ENCODE assay signal across 23 mouse cellular contexts in genomic region chr7:142904331-142904730, GRCm38 (mm10). TPM values are rescaled to one million over a fixed set of nuclear protein-coding genes. Genes with fewer than 3 reads are reported as not detected.
A peak's percentile ranks its signal among the peaks of the same experiment; 100 is the strongest.
DNase-seq lines count a peak whose midpoint lies in the region; ATAC-seq lines count a peak whose summit lies in the region.
"Had no signal": no experiment of that assay in that cellular context is flagged by ENCODE, and none has a peak within 500 bp of the region (broad histone marks: within the 10 kb centered on the region; RNA-seq: fewer than 3 reads in every experiment).

No protein-coding gene starts in this region.

- no peak for ATAC-seq in forebrain, embryonic 16.5 days
- no peak for ATAC-seq in midbrain, embryonic 15.5 days (replicated peaks)
- no peak for ATAC-seq in midbrain, embryonic 11.5 days (ENCODE audit: low FRiP score)
- no peak for ATAC-seq in forebrain, embryonic 15.5 days (replicated peaks)
- ATAC-seq: liver, postnatal 0 days; Patski had no signal

- H3K36me3 ChIP-seq in forebrain, embryonic 10.5 days (replicated peaks) = no peaks in the 10 kb centered on the region
- H3K36me3 ChIP-seq in forebrain, embryonic 16.5 days (ENCODE audit: control insufficient read depth, insufficient read depth) = no peaks in the 10 kb centered on the region
- H3K36me3 ChIP-seq in midbrain, embryonic 15.5 days (replicated peaks) = no peaks in the 10 kb centered on the region
- no peaks in the 10 kb centered on the region for H3K36me3 ChIP-seq in midbrain, embryonic 11.5 days (ENCODE audit: control insufficient read depth, insufficient read depth, low read length)
- no peaks in the 10 kb centered on the region for H3K36me3 ChIP-seq in forebrain, embryonic 15.5 days
- H3K36me3 ChIP-seq: limb, embryonic 10.5 days had no signal

- H3K4me1 ChIP-seq in forebrain, embryonic 10.5 days = peaks cover 44% of the 10 kb centered on the region
- H3K4me1 ChIP-seq in forebrain, embryonic 16.5 days (replicated peaks; ENCODE audit: control insufficient read depth, insufficient read depth, low read length) = peaks cover 47% of the 10 kb centered on the region
- peaks cover 29% of the 10 kb centered on the region for H3K4me1 ChIP-seq in midbrain, embryonic 15.5 days
- H3K4me1 ChIP-seq in midbrain, embryonic 11.5 days (ENCODE audit: control insufficient read depth, insufficient read depth, low read length) = no peaks in the 10 kb centered on the region
- peaks cover 54% of the 10 kb centered on the region for H3K4me1 ChIP-seq in forebrain, embryonic 15.5 days

- no peaks in the 10 kb centered on the region for H3K9me3 ChIP-seq in forebrain, embryonic 10.5 days
- H3K9me3 ChIP-seq in forebrain, embryonic 16.5 days (ENCODE audit: control insufficient read depth, low read length) = no peaks in the 10 kb centered on the region
- H3K9me3 ChIP-seq in midbrain, embryonic 15.5 days = no peaks in the 10 kb centered on the region
- no peaks in the 10 kb centered on the region for H3K9me3 ChIP-seq in midbrain, embryonic 11.5 days (ENCODE audit: control insufficient read depth, low read length)
- H3K9me3 ChIP-seq in forebrain, embryonic 15.5 days = no peaks in the 10 kb centered on the region
- H3K9me3 ChIP-seq: limb, embryonic 10.5 days had no signal

- DNase-seq in forebrain, embryonic 10.5 days (ENCODE audit: extremely low spot score, low spot score) = no peak
- no peak for DNase-seq in midbrain, embryonic 11.5 days (ENCODE audit: low spot score, missing footprints)
- peak; percentile 69 for DNase-seq in retina, postnatal 1 day
- no peak for DNase-seq in cerebellum, adult 18-20 months
- no peak for DNase-seq in thymus, postnatal 36 days
- DNase-seq: adrenal gland, adult 8-10 months; cerebellum, adult 11 months; cerebellum, postnatal 14 days; heart, postnatal 14 days; kidney, adult 18-20 months; kidney, postnatal 10 days; liver, postnatal 0 days; lung, postnatal 14 days; right cerebral cortex, adult 18-20 months; thymus, postnatal 25 days had no signal

- 45% methylated on average over 7 of the region's 7 CpGs for WGBS in forebrain, embryonic 10.5 days
- 11% methylated on average over 7 of the region's 7 CpGs for WGBS in forebrain, embryonic 16.5 days
- WGBS in midbrain, embryonic 15.5 days = 46% methylated on average over 7 of the region's 7 CpGs
- WGBS in midbrain, embryonic 11.5 days = 72% methylated on average over 7 of the region's 7 CpGs
- WGBS in forebrain, embryonic 15.5 days = 14% methylated on average over 7 of the region's 7 CpGs

- H3K4me3 ChIP-seq in forebrain, embryonic 10.5 days = no peak overlapping the region
- H3K4me3 ChIP-seq in forebrain, embryonic 16.5 days (replicated peaks; ENCODE audit: low read length) = no peak overlapping the region
- H3K4me3 ChIP-seq in midbrain, embryonic 15.5 days = no peak overlapping the region
- no peak overlapping the region for H3K4me3 ChIP-seq in midbrain, embryonic 11.5 days (ENCODE audit: low read depth, low read length)
- no peak overlapping the region for H3K4me3 ChIP-seq in forebrain, embryonic 15.5 days
- H3K4me3 ChIP-seq: left cerebral cortex, adult 2 months; limb, embryonic 10.5 days had no signal

- H3K4me2 ChIP-seq in forebrain, embryonic 16.5 days (ENCODE audit: low read length) = no peak overlapping the region
- no peak overlapping the region for H3K4me2 ChIP-seq in midbrain, embryonic 15.5 days
- no peak overlapping the region for H3K4me2 ChIP-seq in midbrain, embryonic 11.5 days
- no peak overlapping the region for H3K4me2 ChIP-seq in forebrain, embryonic 15.5 days (replicated peaks)
- H3K4me2 ChIP-seq: heart, embryonic 11.5 days had no signal

- peak overlapping the region; percentile 22; the same call in 1 of the 2 replicates for H3K27ac ChIP-seq in forebrain, embryonic 10.5 days
- H3K27ac ChIP-seq in forebrain, embryonic 16.5 days (ENCODE audit: low read length) = no peak overlapping the region
- H3K27ac ChIP-seq in midbrain, embryonic 15.5 days = peak overlapping the region; percentile 27; the same call in 1 of the 2 replicates
- H3K27ac ChIP-seq in midbrain, embryonic 11.5 days (ENCODE audit: low read depth, low read length) = no peak overlapping the region; the same call in 1 of the 2 replicates
- H3K27ac ChIP-seq in forebrain, embryonic 15.5 days (replicated peaks) = peak overlapping the region; percentile 11
- H3K27ac ChIP-seq: left cerebral cortex, adult 2 months; limb, embryonic 10.5 days had no signal

- H3K9ac ChIP-seq in forebrain, embryonic 16.5 days (replicated peaks; ENCODE audit: low read depth, low read length) = no peak overlapping the region
- no peak overlapping the region for H3K9ac ChIP-seq in midbrain, embryonic 15.5 days
- no peak overlapping the region for H3K9ac ChIP-seq in midbrain, embryonic 11.5 days (ENCODE audit: low read length)
- no peak overlapping the region for H3K9ac ChIP-seq in forebrain, embryonic 15.5 days (replicated peaks)
- H3K9ac ChIP-seq: liver, postnatal 0 days had no signal

- peaks cover 67% of the 10 kb centered on the region for H3K27me3 ChIP-seq in forebrain, embryonic 10.5 days (ENCODE audit: poor library complexity, severe bottlenecking)
- H3K27me3 ChIP-seq in forebrain, embryonic 16.5 days (replicated peaks; ENCODE audit: control insufficient read depth, insufficient read depth, low read length) = no peaks in the 10 kb centered on the region
- H3K27me3 ChIP-seq in midbrain, embryonic 15.5 days (replicated peaks) = no peaks in the 10 kb centered on the region
- H3K27me3 ChIP-seq in midbrain, embryonic 11.5 days (ENCODE audit: control insufficient read depth, insufficient read depth, low read length) = no peaks in the 10 kb centered on the region
- H3K27me3 ChIP-seq in forebrain, embryonic 15.5 days = peaks cover 6% of the 10 kb centered on the region; the same call in 1 of the 2 replicates

RNA-seq across cellular contexts. Expression of gene Th, which starts 26.6 kb away (rescaled TPM):
- 10.9 and 11.9 TPM in 2 replicates for polyA plus RNA-seq in forebrain, embryonic 10.5 days (2016; fragmentation: Nextera tagmentation; extraction: Ambion mirVana)
- 6.4 TPM in 2 replicates for polyA plus RNA-seq in forebrain, embryonic 16.5 days (2015; fragmentation: Nextera tagmentation; extraction: Ambion mirVana)
- polyA plus RNA-seq in midbrain, embryonic 15.5 days (2015; fragmentation: Nextera tagmentation; extraction: Ambion mirVana) = 34.3 and 35.5 TPM in 2 replicates
- 11.7 TPM in 2 replicates for polyA plus RNA-seq in midbrain, embryonic 11.5 days (2014; fragmentation: Nextera tagmentation; extraction: Ambion mirVana)
- 4.2 and 4.9 TPM in 2 replicates for polyA plus RNA-seq in forebrain, embryonic 15.5 days (2015; fragmentation: Nextera tagmentation; extraction: Ambion mirVana)
- polyA plus RNA-seq: liver, adult 2 months; liver, postnatal 0 days; Patski had no signal

Comparison
In these comparisons a context has a peak if more than half of its experiments do, and no peak if none do; other contexts are left out.
1. H3K27ac ChIP-seq: peak in forebrain, embryonic 10.5 days (single experiment), midbrain, embryonic 15.5 days (single experiment) and forebrain, embryonic 15.5 days (single experiment); none in forebrain, embryonic 16.5 days (single experiment) and midbrain, embryonic 11.5 days (single experiment).